Mouse (Mus musculus) Patski (cell line): ENCODE measurements around the gene Eml6. TPM values are rescaled to one million over a fixed set of nuclear protein-coding genes. Genes with fewer than 3 reads are reported as not detected.

Experiments used
- ATAC-seq: fragments of 100-300 bp; one replicate; pipeline ENCODE4 v1.8.0; 2021
- CTCF ChIA-PET: fragments of 350-600 bp; sonication (Branson Sonifier 250); formaldehyde crosslinking; loops from one replicate; lab custom pipeline; 2022; ENCODE audit warnings: inconsistent platforms; lab: Charles Lee
- POLR2A ChIA-PET: fragments of 350-600 bp; sonication (Branson Sonifier 250); formaldehyde crosslinking; loops from one replicate; lab custom pipeline; 2022; ENCODE audit warnings: antibody characterized with exemption, inconsistent platforms; lab: Charles Lee
- DNase-seq: peaks from one replicate; pipeline ENCODE4 v3.0.0-alpha.2; 2011; ENCODE audit warnings: low read depth, low spot score
- H3K27me3 ChIP-seq: fragments of 371-371 bp; one replicate; pipeline ENCODE4 v1.5.1; 2021
- CTCF ChIP-seq: fragments of 100-300 bp; IDR thresholded peaks from one replicate; pipeline ENCODE4 v1.5.1; 2021
- in situ Hi-C: fragments of 300-500 bp; cut with MboI; formaldehyde crosslinking; loops from 3 replicates; pipeline ENCODE4 v1.11.1; 2018; ENCODE audit warnings: low pct_unique_long_range_greater_than_20kb, mixed read lengths
- polyA plus RNA-seq: library from polyadenylated mRNA; unstranded; gene quantifications from one replicate; pipeline ENCODE4 v1.2.3, GENCODE M21; 2021

Eml6 gene
- polyA plus RNA-seq, 1 experiment from 2014 or later: 2.7 TPM

DNA sequence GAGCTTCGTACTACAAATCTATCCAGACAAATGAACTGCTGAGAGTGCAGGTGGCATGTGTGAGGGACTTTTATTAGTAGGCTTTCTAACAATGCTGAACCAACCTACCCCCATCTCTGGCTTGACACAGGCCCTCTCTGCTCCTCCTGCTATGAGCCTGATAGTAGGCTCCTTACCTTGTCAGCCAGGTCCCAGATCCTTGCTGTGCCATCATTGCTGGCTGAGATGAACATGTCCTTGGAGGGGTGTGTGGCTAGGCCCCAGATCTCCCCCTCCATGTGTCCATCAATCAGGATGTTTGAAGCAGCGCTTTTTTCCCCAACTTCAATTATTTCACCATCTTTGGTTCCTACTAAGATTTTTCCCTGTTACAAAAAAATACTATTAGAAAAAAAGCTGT, 274.8 kb downstream of the Eml6 start:
- no peaks in the 10 kb centered on the region for H3K27me3 ChIP-seq
- CTCF ChIA-PET: interaction anchor here (1.3 kb wide), 1 partner anchor 27 kb away, joined by 3 read pairs; no protein-coding TSS in a partner anchor
- in situ Hi-C loops: no loop called here
- ATAC-seq (no peak), DNase-seq (no peak)
- no peak for TF ChIP-seq CTCF
- POLR2A ChIA-PET: no interaction called here

DNA sequence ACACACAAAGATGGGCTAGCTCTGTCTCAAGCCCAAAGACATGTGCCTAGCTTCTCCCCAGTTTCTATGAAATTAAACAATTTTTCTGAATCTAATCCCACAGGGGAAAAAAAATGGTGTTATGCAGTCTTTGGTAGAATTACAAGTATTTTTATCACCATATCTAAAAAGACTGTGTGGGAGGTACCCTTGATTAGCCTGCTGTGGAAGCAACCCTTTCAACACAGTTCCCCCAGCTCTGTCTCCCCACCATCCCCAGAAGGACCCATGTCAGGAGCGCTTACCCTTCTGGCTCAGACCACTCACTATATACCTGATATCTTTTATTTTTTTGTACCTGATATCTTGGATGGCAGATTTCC, 276.4 kb downstream of the Eml6 start:
- ATAC-seq (no peak), DNase-seq (no peak)
- TF ChIP-seq CTCF: no peak
- H3K27me3 ChIP-seq: no peaks in the 10 kb centered on the region
- POLR2A ChIA-PET: no interaction called here
- in situ Hi-C loops: no loop called here
- CTCF ChIA-PET: interaction anchor here (1.6 kb wide), 1 partner anchor 8 kb away, joined by 4 read pairs; no protein-coding TSS in a partner anchor

DNA sequence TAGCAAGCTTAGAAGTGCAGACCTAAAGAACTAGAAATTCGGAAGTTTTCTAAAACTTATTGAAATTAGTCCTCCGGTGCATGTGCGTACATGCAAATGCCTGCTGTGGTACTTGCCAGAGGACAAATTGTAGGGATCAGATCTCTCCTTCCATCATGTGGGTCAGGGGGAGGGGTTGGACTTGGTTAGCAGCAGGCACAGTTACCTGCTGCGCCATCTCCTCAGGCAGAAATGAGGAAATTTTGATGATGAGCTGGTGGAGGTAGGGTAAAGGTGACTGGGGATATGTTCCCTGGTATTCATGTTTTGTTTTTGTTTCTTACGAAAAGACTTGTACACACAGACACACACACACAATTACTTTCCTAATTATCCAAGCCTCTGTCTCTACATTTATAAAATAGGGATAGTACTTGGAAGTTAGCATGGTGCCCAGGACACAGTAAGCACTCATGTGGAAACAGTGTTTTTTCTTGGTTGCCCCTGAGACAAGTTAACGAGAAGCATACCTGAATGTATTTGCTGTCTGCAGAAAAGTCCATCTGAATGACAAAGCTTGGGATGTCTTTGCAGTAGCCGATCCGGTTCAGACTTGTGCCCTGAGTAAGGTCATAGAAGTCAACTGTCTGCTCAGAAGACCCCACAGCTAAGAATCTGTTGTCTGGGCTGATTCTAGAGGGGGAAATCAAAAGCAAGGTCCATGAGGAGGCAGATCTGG, 276.9 kb downstream of the Eml6 start:
- in situ Hi-C loops: no loop called here
- no peak for ATAC-seq
- no peaks in the 10 kb centered on the region for H3K27me3 ChIP-seq
- DNase-seq: no peak
- CTCF ChIA-PET: interaction anchor here (1.6 kb wide), 1 partner anchor 7 kb away, joined by 4 read pairs; no protein-coding TSS in a partner anchor
- TF ChIP-seq CTCF: no peak
- POLR2A ChIA-PET: no interaction called here

DNA sequence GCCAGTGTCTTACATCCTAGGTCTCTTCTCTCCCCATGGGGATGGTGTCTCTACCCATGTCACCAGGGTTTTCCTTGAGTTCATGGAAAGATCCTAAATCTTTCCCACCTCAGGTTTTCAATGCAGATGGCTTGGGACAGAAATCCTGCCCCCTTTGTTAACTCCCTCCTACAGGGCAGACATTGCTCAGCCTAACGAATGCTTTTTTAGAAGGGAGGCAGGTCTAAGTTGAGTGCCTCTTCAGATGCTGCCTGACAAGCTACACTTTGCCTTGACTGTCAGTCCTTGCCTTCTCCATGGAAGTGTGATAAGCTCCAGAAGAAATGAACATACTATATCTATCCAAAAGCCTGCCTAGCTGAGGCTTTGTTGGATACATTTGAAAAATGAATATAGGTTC, 278.0 kb downstream of the Eml6 start:
- POLR2A ChIA-PET: no interaction called here

DNA sequence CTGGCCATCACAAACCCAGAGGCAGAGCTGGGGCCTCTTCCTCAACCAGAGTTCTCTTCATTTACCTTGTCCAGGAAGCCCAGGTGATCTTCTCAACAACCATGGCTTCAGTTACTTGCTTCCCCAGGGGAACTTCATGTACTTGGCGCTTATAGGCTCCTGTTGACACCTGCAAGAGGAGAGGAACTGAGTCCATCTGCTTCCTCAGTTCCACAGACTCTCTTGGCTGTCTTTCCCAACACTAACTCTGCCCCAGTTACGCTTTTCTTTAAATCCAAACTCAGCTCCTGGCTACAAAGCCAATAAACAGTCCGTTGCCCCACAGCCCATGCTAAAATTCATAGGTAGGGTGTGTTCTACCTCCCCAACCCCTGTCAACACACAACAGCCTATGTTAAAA, 278.5 kb downstream of the Eml6 start:
- ATAC-seq (no peak), DNase-seq (no peak)
- in situ Hi-C loops: no loop called here
- TF ChIP-seq CTCF: no peak
- POLR2A ChIA-PET: no interaction called here
- CTCF ChIA-PET: no interaction called here
- no peaks in the 10 kb centered on the region for H3K27me3 ChIP-seq

More for the DNA sequence above, 278.0 kb downstream of the Eml6 start:
- H3K27me3 ChIP-seq: no peaks in the 10 kb centered on the region
- in situ Hi-C loops: no loop called here
- no peak for TF ChIP-seq CTCF
- CTCF ChIA-PET: no interaction called here
- DNase-seq: no peak
- no peak for ATAC-seq

DNA sequence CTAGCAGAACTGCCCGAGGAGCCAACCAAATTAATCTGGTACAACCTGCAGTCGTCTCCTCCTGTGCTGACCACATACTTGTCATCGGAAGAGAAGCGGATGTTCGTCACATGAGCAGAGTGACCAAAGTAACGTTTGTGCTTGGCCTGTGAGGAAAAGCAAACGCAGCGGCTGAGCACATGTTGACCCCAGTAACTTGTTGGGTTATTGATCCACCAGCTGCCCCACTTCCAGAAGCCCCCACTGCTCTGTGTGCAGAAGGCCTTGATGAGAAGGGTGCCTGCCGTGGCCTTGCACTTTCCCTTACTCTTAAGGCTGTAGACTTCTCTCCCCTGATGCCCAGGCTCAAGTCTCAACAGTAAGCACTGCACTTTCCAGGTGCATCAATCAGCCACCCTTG, 279.6 kb downstream of the Eml6 start:
- H3K27me3 ChIP-seq: no peaks in the 10 kb centered on the region
- TF ChIP-seq CTCF: no peak
- ATAC-seq (no peak), DNase-seq (no peak)
- CTCF ChIA-PET: no interaction called here
- POLR2A ChIA-PET: interaction anchor here (0.6 kb wide), 1 partner anchor 50 kb away, joined by 6 read pairs; no protein-coding TSS in a partner anchor
- in situ Hi-C loops: no loop called here

DNA sequence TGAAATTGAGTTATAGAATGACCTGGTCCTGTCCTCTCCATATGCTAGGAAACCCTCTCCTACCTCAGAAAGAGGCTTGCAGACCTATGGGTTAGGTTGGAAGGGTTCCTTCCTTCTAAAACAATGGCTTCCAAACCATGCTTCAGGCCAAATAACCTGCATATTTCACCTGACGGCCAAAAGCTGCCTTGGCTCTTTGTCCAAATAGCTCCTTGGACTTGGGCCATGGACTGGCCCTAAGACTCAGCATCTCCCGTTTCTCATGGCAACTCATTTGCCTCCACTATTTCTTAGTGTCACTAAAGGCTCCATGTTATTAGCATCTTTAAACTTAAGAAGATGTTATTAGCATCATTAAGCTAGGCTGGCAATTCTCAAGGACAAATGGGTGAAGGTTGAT, 280.3 kb downstream of the Eml6 start:
- TF ChIP-seq CTCF: no peak
- CTCF ChIA-PET: interaction anchor here (1.0 kb wide), 1 partner anchor 13 kb away, joined by 3 read pairs; no protein-coding TSS in a partner anchor
- ATAC-seq (no peak), DNase-seq (no peak)
- no peaks in the 10 kb centered on the region for H3K27me3 ChIP-seq
- POLR2A ChIA-PET: interaction anchor here (0.6 kb wide), 1 partner anchor 49 kb away, joined by 6 read pairs; no protein-coding TSS in a partner anchor
- in situ Hi-C loops: no loop called here

DNA sequence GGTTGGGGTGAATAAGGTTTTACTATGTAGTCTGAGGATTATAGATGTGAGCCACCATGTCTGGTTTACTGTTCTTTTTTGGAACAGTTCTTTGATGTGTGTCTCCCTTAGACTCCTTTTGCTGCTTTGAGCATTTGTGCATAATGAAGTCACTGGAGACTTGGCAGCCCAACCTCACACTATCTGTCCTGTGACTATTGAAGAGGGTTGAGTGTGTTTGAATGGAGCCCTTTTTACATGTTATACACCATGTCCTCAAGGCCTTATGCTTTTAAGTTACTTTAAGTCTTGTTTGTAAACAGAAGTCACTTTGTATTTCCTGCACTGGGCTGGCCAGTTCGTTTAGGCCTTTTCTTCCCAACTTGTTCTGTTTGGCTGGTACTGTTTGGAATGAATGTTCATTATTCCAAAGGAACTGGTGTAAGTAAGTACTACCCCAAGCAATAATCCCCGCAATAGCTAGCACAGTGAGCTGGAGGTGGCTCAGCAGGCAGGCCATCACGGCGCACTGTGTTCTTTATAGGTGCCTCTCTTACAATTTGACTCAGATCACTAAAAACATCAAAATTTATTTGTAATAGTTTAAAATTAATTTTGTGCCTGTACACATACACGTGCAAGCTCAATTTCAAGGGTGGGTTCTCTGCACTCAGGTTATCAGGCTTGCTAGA, 280.9 kb downstream of the Eml6 start:
- ChIA-PET CTCF (interaction anchor here (1.0 kb wide), 1 partner anchor 13 kb away, joined by 3 read pairs; no protein-coding TSS in a partner anchor), POLR2A (no interaction called here)
- H3K27me3 ChIP-seq: no peaks in the 10 kb centered on the region
- no peak for TF ChIP-seq CTCF
- ATAC-seq: no peak
- in situ Hi-C loops: no loop called here
- no peak for DNase-seq

DNA sequence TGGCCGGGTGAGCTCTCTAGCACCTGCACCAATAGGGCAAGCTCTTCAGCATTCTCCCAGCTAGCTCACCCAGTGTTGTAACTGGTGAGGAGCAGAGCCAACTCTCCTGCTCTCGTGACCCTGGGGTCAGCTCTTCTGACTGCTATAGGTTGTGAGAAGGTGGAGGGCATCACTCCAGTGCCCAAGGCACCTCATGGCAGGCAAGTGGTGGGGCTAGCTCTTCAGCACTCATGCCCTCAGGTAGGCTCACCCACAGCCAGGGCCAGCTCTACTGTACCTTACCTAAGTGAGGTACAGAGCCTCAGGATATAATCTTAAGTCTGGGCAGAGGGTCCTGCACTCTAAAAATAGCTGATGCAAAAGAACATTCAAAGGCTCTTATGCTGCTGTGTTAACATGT, 286.1 kb downstream of the Eml6 start:
- POLR2A ChIA-PET: no interaction called here
- CTCF ChIA-PET: interaction anchor here (1.0 kb wide), 1 partner anchor 14 kb away, joined by 3 read pairs; no protein-coding TSS in a partner anchor
- no peak for TF ChIP-seq CTCF
- DNase-seq (no peak), ATAC-seq (no peak)
- in situ Hi-C loops: no loop called here
- H3K27me3 ChIP-seq: no peaks in the 10 kb centered on the region

DNA sequence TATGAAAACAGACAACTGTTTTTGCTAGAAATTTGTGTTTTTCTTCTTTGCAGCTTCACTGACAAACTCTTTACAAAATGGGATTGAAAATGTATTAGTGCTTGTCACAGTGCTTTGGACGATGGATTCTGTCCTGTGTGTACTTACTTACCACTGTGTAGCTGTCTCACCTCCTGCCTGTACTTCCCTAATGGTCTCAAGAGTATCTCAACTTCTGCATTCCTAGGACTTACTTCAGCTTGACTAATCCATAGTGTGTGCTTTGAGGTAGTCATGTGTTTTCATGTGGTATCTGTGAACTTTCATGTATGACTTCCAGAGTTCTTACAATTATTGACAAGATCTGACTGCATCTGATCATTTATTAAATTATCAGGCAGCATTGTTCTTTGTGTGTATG, 297.9 kb downstream of the Eml6 start:
- ChIA-PET POLR2A (interaction anchor here (0.6 kb wide), 1 partner anchor 215 kb away, joined by 3 read pairs; no protein-coding TSS in a partner anchor), CTCF (no interaction called here)
- peak; percentile 54 for ATAC-seq

DNA sequence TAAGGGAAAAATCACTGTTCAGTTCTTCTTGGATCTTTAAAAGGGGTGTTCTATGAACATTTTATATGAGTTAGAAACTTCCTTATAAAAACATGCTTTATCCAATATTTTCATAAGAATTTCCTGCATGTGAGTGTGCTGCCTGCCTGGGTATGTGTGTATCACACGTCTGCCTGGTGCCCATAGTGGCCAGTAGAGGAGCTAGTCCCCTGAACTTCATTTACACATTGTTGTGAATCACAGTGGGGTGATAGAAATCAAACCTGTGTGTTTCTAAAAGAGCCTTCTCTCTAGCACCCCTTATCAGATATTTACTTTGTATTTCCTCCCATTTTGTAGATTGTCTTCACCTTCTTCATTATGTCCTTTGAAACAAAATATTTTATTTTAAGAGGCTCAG, 300.2 kb downstream of the Eml6 start:
- no peaks in the 10 kb centered on the region for H3K27me3 ChIP-seq
- no peak for ATAC-seq
- DNase-seq: no peak
- CTCF ChIA-PET: interaction anchor here (0.9 to 1.5 kb wide), 6 partner anchors 14 to 45 kb away, joined by 3 to 5 read pairs (median 3); no protein-coding TSS in a partner anchor
- peak; percentile 34 for TF ChIP-seq CTCF
- in situ Hi-C loops: no loop called here
- POLR2A ChIA-PET: interaction anchor here (0.5 kb wide), 1 partner anchor 34 kb away, joined by 3 read pairs; no protein-coding TSS in a partner anchor

More for the DNA sequence above, 297.9 kb downstream of the Eml6 start:
- in situ Hi-C loops: no loop called here
- TF ChIP-seq CTCF: no peak
- no peak for DNase-seq
- H3K27me3 ChIP-seq: no peaks in the 10 kb centered on the region
